Mouse (Mus musculus) stomach, adult 2 months (tissue): ENCODE data around the gene 2410004B18Rik. TPM values are rescaled to one million over a fixed set of nuclear protein-coding genes. Genes with fewer than 3 reads are reported as not detected.

Experiments
- polyA plus RNA-seq: library from polyadenylated mRNA; depleted of rRNA; stranded (reverse); fragments of >200 nt; gene quantifications from 2 replicates; pipeline ENCODE4 v1.2.3, GENCODE M21; 2012; rRNA removed

The 2410004B18Rik gene
- polyA plus RNA-seq, result 3.5 and 6.9 TPM in 2 replicates

GRCm38 (mm10) chr3:145937505-145938404, at the start of gene 2410004B18Rik:
TSS of gene 2410004B18Rik (plus strand) at chr3:145938014.

GRCm38 (mm10) chr3:145922019-145922854, 15.6 kb upstream of the 2410004B18Rik start, which contains the start of gene Bcl10:
TSS of gene Bcl10 (plus strand) at chr3:145922804.

GRCm38 (mm10) chr3:145987268-145987969, 49.6 kb downstream of the 2410004B18Rik start, which contains the start of gene Syde2:
TSS of gene Syde2 (plus strand) at chr3:145987870.

Other genes starting within 250 kb of the 2410004B18Rik start
- 0.23 and 0.99 TPM in 2 replicates for gene Ddah1, start 179.3 kb upstream of the 2410004B18Rik start, polyA plus RNA-seq
- 2.9 and 3.4 TPM in 2 replicates for gene Bcl10, start 15.2 kb upstream of the 2410004B18Rik start, polyA plus RNA-seq
- gene Syde2, start 49.9 kb downstream of the 2410004B18Rik start, polyA plus RNA-seq, result 1.5 and 2.3 TPM in 2 replicates
- gene Wdr63, start 170.1 kb downstream of the 2410004B18Rik start, polyA plus RNA-seq, result 0.10 TPM in 1 of 2 replicates, not detected in the other
- not detected in 2 replicates for gene Mcoln3, start 179.4 kb downstream of the 2410004B18Rik start, polyA plus RNA-seq
- gene Mcoln2, start 211.8 kb downstream of the 2410004B18Rik start, polyA plus RNA-seq, result 0.35 and 0.37 TPM in 2 replicates